Mouse (Mus musculus): ENCODE results near the gene Gm8882. TPM values are rescaled to one million over a fixed set of nuclear protein-coding genes. Genes with fewer than 3 reads are reported as not detected.

Gm8882 gene
- total RNA-seq (2023) = not detected

GRCm38 (mm10) chr6:132364034-132364433 is at the start of gene Gm8882:
Gene Gm8882 (minus strand): TSS chr6:132364134.

GRCm38 (mm10) chr6:132314657-132315056 is 49.3 kb downstream of the Gm8882 start, which contains the start of gene Prpmp5:
Gene Prpmp5 (minus strand): TSS chr6:132314757.

Other genes with a start within 250 kb of the Gm8882 start
- gene Prb1, start 153.6 kb downstream of the Gm8882 start, total RNA-seq (2023) = not detected
- not detected for gene Prpmp5, start 49.4 kb downstream of the Gm8882 start, total RNA-seq (2023)
- gene Prh1, start 205.7 kb upstream of the Gm8882 start, total RNA-seq (2023) = not detected
- gene Prp2, start 231.8 kb upstream of the Gm8882 start, total RNA-seq (2023) = not detected